Mouse (Mus musculus) lung, postnatal 0 days (tissue): Measurements from ENCODE around the gene Gatd1.

Source experiments
- CTCF ChIP-seq: IDR thresholded peaks from 2 replicates; pipeline ENCODE4 v1.5.1; 2016; ENCODE audit warnings: antibody characterized with exemption, mild to moderate bottlenecking
- EP300 ChIP-seq: IDR thresholded peaks from 2 replicates; pipeline ENCODE4 v1.6.1; 2016; ENCODE audit warnings: antibody characterized with exemption, mild to moderate bottlenecking, control low read depth

DNA sequence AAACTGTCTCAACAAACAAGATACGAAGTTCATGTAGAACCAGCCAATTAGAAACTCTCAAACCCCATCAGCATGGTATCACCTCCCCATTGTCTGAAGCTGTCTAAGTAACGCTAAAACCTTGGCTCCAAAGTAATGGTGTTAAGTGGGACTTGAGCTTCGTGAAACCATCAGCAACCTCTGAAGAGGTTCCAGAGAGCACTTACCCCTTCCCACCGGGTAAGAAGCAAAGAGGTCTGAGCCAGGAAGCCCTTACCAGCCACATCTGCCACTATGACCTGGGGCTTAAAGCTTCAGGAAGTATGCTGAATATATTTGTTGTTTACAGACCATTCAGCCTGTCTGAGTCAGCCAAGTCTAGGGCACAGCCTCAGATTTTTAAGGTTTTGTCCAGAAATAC, 8.5 kb downstream of the Gatd1 start:
- no peak for TF ChIP-seq CTCF
- TF ChIP-seq EP300 = peak; percentile 29; the same call in 1 of the 2 replicates
